Mouse (Mus musculus): ENCODE data around the gene Zp3. TPM values are rescaled to one million over a fixed set of nuclear protein-coding genes. Genes with fewer than 3 reads are reported as not detected.

Zp3 gene
- polyA plus RNA-seq, 1 experiment from 2014 or later: not detected

GRCm38 (mm10) chr5:136002751-136003151, 22.9 kb downstream of the Zp3 start:
- 44% methylated on average over 3 of the region's 3 CpGs for WGBS
- Histone ChIP-seq H3K4me1 (ENCODE audit: control insufficient read depth, insufficient read depth, low read length) (no peaks in the 10 kb centered on the region), H3K4me3 (replicated peaks; ENCODE audit: low read depth, low read length) (no peak overlapping the region), H3K27ac (replicated peaks; ENCODE audit: low read depth, low read length) (no peak overlapping the region), H3K9ac (replicated peaks; ENCODE audit: low read length) (no peak overlapping the region), H3K27me3 (ENCODE audit: control insufficient read depth, insufficient read depth, low read length) (no peaks in the 10 kb centered on the region), H3K36me3 (ENCODE audit: control insufficient read depth, insufficient read depth, low read length) (peaks cover 23% of the 10 kb centered on the region), H3K4me2 (ENCODE audit: low read length) (no peak overlapping the region), H3K9me3 (ENCODE audit: control insufficient read depth, low read length) (no peaks in the 10 kb centered on the region)
- DNase-seq: no peak
- ATAC-seq (ENCODE audit: low FRiP score, low TSS enrichment): no peak

GRCm38 (mm10) chr5:136004537-136004936, 24.6 kb downstream of the Zp3 start:
- no peaks in the 10 kb centered on the region for H3K27me3 ChIP-seq (ENCODE audit: control insufficient read depth, insufficient read depth, low read length)
- no peak overlapping the region for H3K9ac ChIP-seq (replicated peaks; ENCODE audit: low read length)
- no peak overlapping the region for H3K27ac ChIP-seq (replicated peaks; ENCODE audit: low read depth, low read length)
- no peak overlapping the region for H3K4me3 ChIP-seq (replicated peaks; ENCODE audit: low read depth, low read length)
- DNase-seq (no peak), ATAC-seq (ENCODE audit: low FRiP score, low TSS enrichment) (no peak)
- no peak overlapping the region for H3K4me2 ChIP-seq (ENCODE audit: low read length)
- no peaks in the 10 kb centered on the region for H3K4me1 ChIP-seq (ENCODE audit: control insufficient read depth, insufficient read depth, low read length)
- H3K9me3 ChIP-seq (ENCODE audit: control insufficient read depth, low read length): no peaks in the 10 kb centered on the region
- 85% methylated on average over 4 of the region's 4 CpGs for WGBS
- H3K36me3 ChIP-seq (ENCODE audit: control insufficient read depth, insufficient read depth, low read length): peaks cover 5% of the 10 kb centered on the region; the same call in 1 of the 2 replicates

GRCm38 (mm10) chr5:136007745-136008144, 27.8 kb downstream of the Zp3 start:
- no peak for DNase-seq
- Histone ChIP-seq H3K9me3 (ENCODE audit: control insufficient read depth, low read length) (no peaks in the 10 kb centered on the region), H3K9ac (replicated peaks; ENCODE audit: low read length) (no peak overlapping the region), H3K4me3 (replicated peaks; ENCODE audit: low read depth, low read length) (no peak overlapping the region), H3K4me1 (ENCODE audit: control insufficient read depth, insufficient read depth, low read length) (no peaks in the 10 kb centered on the region), H3K36me3 (ENCODE audit: control insufficient read depth, insufficient read depth, low read length) (peaks cover 28% of the 10 kb centered on the region), H3K27ac (replicated peaks; ENCODE audit: low read depth, low read length) (no peak overlapping the region), H3K4me2 (ENCODE audit: low read length) (no peak overlapping the region), H3K27me3 (ENCODE audit: control insufficient read depth, insufficient read depth, low read length) (no peaks in the 10 kb centered on the region)
- ATAC-seq (ENCODE audit: low FRiP score, low TSS enrichment): no peak
- WGBS: 84% methylated on average over 7 of the region's 7 CpGs

GRCm38 (mm10) chr5:136014877-136015276, 35.0 kb downstream of the Zp3 start:
- H3K27ac ChIP-seq (replicated peaks; ENCODE audit: low read depth, low read length): no peak overlapping the region
- H3K9ac ChIP-seq (replicated peaks; ENCODE audit: low read length): no peak overlapping the region
- no peak overlapping the region for H3K4me2 ChIP-seq (ENCODE audit: low read length)
- no peaks in the 10 kb centered on the region for H3K4me1 ChIP-seq (ENCODE audit: control insufficient read depth, insufficient read depth, low read length)
- H3K4me3 ChIP-seq (replicated peaks; ENCODE audit: low read depth, low read length): no peak overlapping the region
- ATAC-seq (ENCODE audit: low FRiP score, low TSS enrichment) (no peak), DNase-seq (no peak)
- 84% methylated on average over 10 of the region's 10 CpGs for WGBS
- H3K9me3 ChIP-seq (ENCODE audit: control insufficient read depth, low read length): no peaks in the 10 kb centered on the region
- peaks cover 53% of the 10 kb centered on the region for H3K36me3 ChIP-seq (ENCODE audit: control insufficient read depth, insufficient read depth, low read length)
- H3K27me3 ChIP-seq (ENCODE audit: control insufficient read depth, insufficient read depth, low read length): no peaks in the 10 kb centered on the region

GRCm38 (mm10) chr5:136015586-136015985, 35.7 kb downstream of the Zp3 start:
- no peak overlapping the region for H3K27ac ChIP-seq (replicated peaks; ENCODE audit: low read depth, low read length)
- DNase-seq: no peak
- H3K4me1 ChIP-seq (ENCODE audit: control insufficient read depth, insufficient read depth, low read length): no peaks in the 10 kb centered on the region
- no peaks in the 10 kb centered on the region for H3K27me3 ChIP-seq (ENCODE audit: control insufficient read depth, insufficient read depth, low read length)
- no peak overlapping the region for H3K4me3 ChIP-seq (replicated peaks; ENCODE audit: low read depth, low read length)
- H3K4me2 ChIP-seq (ENCODE audit: low read length): no peak overlapping the region
- peaks cover 49% of the 10 kb centered on the region for H3K36me3 ChIP-seq (ENCODE audit: control insufficient read depth, insufficient read depth, low read length)
- no peaks in the 10 kb centered on the region for H3K9me3 ChIP-seq (ENCODE audit: control insufficient read depth, low read length)
- 81% methylated on average over 10 of the region's 10 CpGs for WGBS
- ATAC-seq (ENCODE audit: low FRiP score, low TSS enrichment): no peak
- no peak overlapping the region for H3K9ac ChIP-seq (replicated peaks; ENCODE audit: low read length)

GRCm38 (mm10) chr5:136016014-136016876, 36.3 kb downstream of the Zp3 start:
- Histone ChIP-seq H3K27me3 (ENCODE audit: control insufficient read depth, insufficient read depth, low read length) (no peaks in the 10 kb centered on the region), H3K27ac (replicated peaks; ENCODE audit: low read depth, low read length) (no peak overlapping the region), H3K4me3 (replicated peaks; ENCODE audit: low read depth, low read length) (no peak overlapping the region), H3K4me1 (ENCODE audit: control insufficient read depth, insufficient read depth, low read length) (no peaks in the 10 kb centered on the region), H3K9ac (replicated peaks; ENCODE audit: low read length) (no peak overlapping the region), H3K36me3 (ENCODE audit: control insufficient read depth, insufficient read depth, low read length) (peaks cover 44% of the 10 kb centered on the region), H3K9me3 (ENCODE audit: control insufficient read depth, low read length) (no peaks in the 10 kb centered on the region), H3K4me2 (ENCODE audit: low read length) (no peak overlapping the region)
- WGBS: 76% methylated on average over 10 of the region's 10 CpGs
- DNase-seq: peak; percentile 68
- no peak for ATAC-seq (ENCODE audit: low FRiP score, low TSS enrichment)

- no peak for ATAC-seq (ENCODE audit: low FRiP score, low TSS enrichment)
- H3K4me1 ChIP-seq (ENCODE audit: control insufficient read depth, insufficient read depth, low read length): no peaks in the 10 kb centered on the region
- no peaks in the 10 kb centered on the region for H3K27me3 ChIP-seq (ENCODE audit: control insufficient read depth, insufficient read depth, low read length)
- no peak overlapping the region for H3K9ac ChIP-seq (replicated peaks; ENCODE audit: low read length)
- H3K36me3 ChIP-seq (ENCODE audit: control insufficient read depth, insufficient read depth, low read length): peaks cover 44% of the 10 kb centered on the region
- no peak overlapping the region for H3K27ac ChIP-seq (replicated peaks; ENCODE audit: low read depth, low read length)
- DNase-seq: no peak
- H3K9me3 ChIP-seq (ENCODE audit: control insufficient read depth, low read length): no peaks in the 10 kb centered on the region
- WGBS: 80% methylated on average over 6 of the region's 6 CpGs
- no peak overlapping the region for H3K4me2 ChIP-seq (ENCODE audit: low read length)
- no peak overlapping the region for H3K4me3 ChIP-seq (replicated peaks; ENCODE audit: low read depth, low read length)
Measured at GRCm38 (mm10) chr5:136017262-136017661, 37.4 kb downstream of the Zp3 start.

- H3K36me3 ChIP-seq (ENCODE audit: control insufficient read depth, insufficient read depth, low read length): peaks cover 33% of the 10 kb centered on the region
- ATAC-seq (ENCODE audit: low FRiP score, low TSS enrichment) (no peak), DNase-seq (no peak)
- H3K9ac ChIP-seq (replicated peaks; ENCODE audit: low read length): no peak overlapping the region
- no peak overlapping the region for H3K4me3 ChIP-seq (replicated peaks; ENCODE audit: low read depth, low read length)
- no peaks in the 10 kb centered on the region for H3K4me1 ChIP-seq (ENCODE audit: control insufficient read depth, insufficient read depth, low read length)
- H3K27ac ChIP-seq (replicated peaks; ENCODE audit: low read depth, low read length): no peak overlapping the region
- no peak overlapping the region for H3K4me2 ChIP-seq (ENCODE audit: low read length)
- no peaks in the 10 kb centered on the region for H3K9me3 ChIP-seq (ENCODE audit: control insufficient read depth, low read length)
- no peaks in the 10 kb centered on the region for H3K27me3 ChIP-seq (ENCODE audit: control insufficient read depth, insufficient read depth, low read length)
- WGBS: 94% methylated on average over 2 of the region's 2 CpGs
Measured at GRCm38 (mm10) chr5:136018726-136019125, 38.8 kb downstream of the Zp3 start.

- H3K4me2 ChIP-seq (ENCODE audit: low read length): no peak overlapping the region
- no peaks in the 10 kb centered on the region for H3K27me3 ChIP-seq (ENCODE audit: control insufficient read depth, insufficient read depth, low read length)
- ATAC-seq (ENCODE audit: low FRiP score, low TSS enrichment): no peak
- WGBS: 46% methylated on average over 1 of the region's 1 CpGs
- no peak overlapping the region for H3K9ac ChIP-seq (replicated peaks; ENCODE audit: low read length)
- no peak overlapping the region for H3K27ac ChIP-seq (replicated peaks; ENCODE audit: low read depth, low read length)
- H3K4me1 ChIP-seq (ENCODE audit: control insufficient read depth, insufficient read depth, low read length): no peaks in the 10 kb centered on the region
- H3K4me3 ChIP-seq (replicated peaks; ENCODE audit: low read depth, low read length): no peak overlapping the region
- H3K36me3 ChIP-seq (ENCODE audit: control insufficient read depth, insufficient read depth, low read length): peaks cover 28% of the 10 kb centered on the region
- no peak for DNase-seq
- no peaks in the 10 kb centered on the region for H3K9me3 ChIP-seq (ENCODE audit: control insufficient read depth, low read length)
Measured at GRCm38 (mm10) chr5:136019907-136020306, 40.0 kb downstream of the Zp3 start.
